Mouse (Mus musculus) skeletal muscle tissue, postnatal 0 days (tissue): Measurements from ENCODE around the gene Olfr53. TPM values are rescaled to one million over a fixed set of nuclear protein-coding genes. Genes with fewer than 3 reads are reported as not detected.

Experiments used
- polyA plus RNA-seq: library from polyadenylated mRNA; unstranded; fragments of >200 nt; fragmentation: Nextera tagmentation; extraction: Ambion mirVana; gene quantifications from 2 replicates; pipeline ENCODE4 v1.2.1, GENCODE M21; 2015

Olfr53 gene
- not detected in 2 replicates for polyA plus RNA-seq

GRCm38 (mm10) chr7:140646152-140646551 is at the start of gene Olfr53:
Olfr53 (plus strand) TSS chr7:140646452.

GRCm38 (mm10) chr7:140600969-140601368 is 45.3 kb upstream of the Olfr53 start, which contains the start of gene Olfr46:
Olfr46 (plus strand) TSS chr7:140601269.

GRCm38 (mm10) chr7:140628670-140629069 is 17.6 kb upstream of the Olfr53 start, which contains the start of gene Olfr61:
Olfr61 (plus strand) TSS chr7:140628970.

GRCm38 (mm10) chr7:140659630-140660029 is 13.4 kb downstream of the Olfr53 start, which contains the start of gene Olfr539:
Olfr539 (plus strand) TSS chr7:140659930.

GRCm38 (mm10) chr7:140681651-140682050 is 35.4 kb downstream of the Olfr53 start, which contains the start of gene Olfr45:
Olfr45 (plus strand) TSS chr7:140681951.

GRCm38 (mm10) chr7:140696967-140697366 is 50.7 kb downstream of the Olfr53 start, which contains the start of gene Olfr541:
Olfr541 (plus strand) TSS chr7:140697267.

Other genes with a start within 250 kb of the Olfr53 start
- not detected in 2 replicates for gene Olfr531, start 243.5 kb upstream of the Olfr53 start, polyA plus RNA-seq
- gene Olfr532, start 224.8 kb upstream of the Olfr53 start, polyA plus RNA-seq: not detected in 2 replicates
- gene Olfr533, start 183.1 kb upstream of the Olfr53 start, polyA plus RNA-seq: not detected in 2 replicates
- not detected in 2 replicates for gene Olfr535, start 162.2 kb upstream of the Olfr53 start, polyA plus RNA-seq
- gene Olfr536, start 139.1 kb upstream of the Olfr53 start, polyA plus RNA-seq: not detected in 2 replicates
- not detected in 2 replicates for gene Olfr538, start 78.6 kb upstream of the Olfr53 start, polyA plus RNA-seq
- gene Olfr46, start 45.2 kb upstream of the Olfr53 start, polyA plus RNA-seq: not detected in 2 replicates
- not detected in 2 replicates for gene Olfr61, start 17.5 kb upstream of the Olfr53 start, polyA plus RNA-seq
- not detected in 2 replicates for gene Olfr539, start 13.5 kb downstream of the Olfr53 start, polyA plus RNA-seq
- gene Olfr45, start 35.5 kb downstream of the Olfr53 start, polyA plus RNA-seq: not detected in 2 replicates
- gene Olfr541, start 50.8 kb downstream of the Olfr53 start, polyA plus RNA-seq: not detected in 2 replicates
- 0.29 and 13.1 TPM in 2 replicates for gene Cyp2e1, start 117.3 kb downstream of the Olfr53 start, polyA plus RNA-seq
- 0.21 TPM in 1 of 2 replicates, not detected in the other for gene Syce1, start 141.4 kb downstream of the Olfr53 start, polyA plus RNA-seq
- 0.11 and 0.14 TPM in 2 replicates for gene Zfp941, start 175.7 kb downstream of the Olfr53 start, polyA plus RNA-seq
- 5.0 TPM in 1 of 2 replicates, not detected in the other for gene Urah, start 188.6 kb downstream of the Olfr53 start, polyA plus RNA-seq
- not detected in 2 replicates for gene Scgb1c1, start 199.1 kb downstream of the Olfr53 start, polyA plus RNA-seq
- not detected in 2 replicates for gene Odf3, start 201.4 kb downstream of the Olfr53 start, polyA plus RNA-seq
- not detected in 2 replicates for gene Gm45785, start 209.9 kb downstream of the Olfr53 start, polyA plus RNA-seq
- 40.2 and 42.3 TPM in 2 replicates for gene Ric8a, start 210.5 kb downstream of the Olfr53 start, polyA plus RNA-seq
- 35.0 and 37.4 TPM in 2 replicates for gene Bet1l, start 211.1 kb downstream of the Olfr53 start, polyA plus RNA-seq
- 170 and 182 TPM in 2 replicates for gene Psmd13, start 235.5 kb downstream of the Olfr53 start, polyA plus RNA-seq
- 28.6 and 32.3 TPM in 2 replicates for gene Sirt3, start 235.9 kb downstream of the Olfr53 start, polyA plus RNA-seq